Mouse (Mus musculus) lung, postnatal 14 days (tissue): ENCODE results near the gene Tmem255b.
A peak's percentile ranks its signal among the peaks of the same experiment; 100 is the strongest.

Source experiments
- DNase-seq: peaks from one replicate; pipeline ENCODE4 v3.0.0; 2021

Tmem255b gene

DNA sequence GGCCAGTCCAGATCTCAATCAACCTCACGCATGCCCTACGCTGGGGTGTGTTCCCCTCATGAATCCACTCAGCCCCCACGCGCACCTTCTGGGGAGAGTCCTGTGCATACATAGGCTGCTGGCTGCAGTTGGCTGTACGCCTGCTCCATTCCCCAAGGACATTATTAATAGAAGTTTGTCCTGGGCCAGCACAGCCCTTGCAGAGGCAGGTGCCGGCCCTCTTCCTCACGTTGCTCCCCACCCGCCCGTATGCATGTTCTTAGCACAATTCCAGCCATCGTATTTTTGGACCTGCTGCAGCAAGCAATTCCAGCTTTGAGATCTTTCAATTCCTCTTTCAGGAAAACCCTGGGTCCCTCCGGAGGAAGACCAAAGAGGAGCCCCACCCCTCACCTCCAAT is 58.0 kb downstream of the Tmem255b start:
- DNase-seq: peak; percentile 52

GRCm38 (mm10) chr8:13493858-13494631 is 59.1 kb downstream of the Tmem255b start, which contains the start of gene Gas6:
Gas6 (minus strand) TSS chr8:13494490.
- DNase-seq: peak; percentile 71

GRCm38 (mm10) chr8:13501221-13501620 is 66.2 kb downstream of the Tmem255b start:
- no peak for DNase-seq

GRCm38 (mm10) chr8:13503936-13504606 is 69.1 kb downstream of the Tmem255b start:
- DNase-seq: no peak

DNA sequence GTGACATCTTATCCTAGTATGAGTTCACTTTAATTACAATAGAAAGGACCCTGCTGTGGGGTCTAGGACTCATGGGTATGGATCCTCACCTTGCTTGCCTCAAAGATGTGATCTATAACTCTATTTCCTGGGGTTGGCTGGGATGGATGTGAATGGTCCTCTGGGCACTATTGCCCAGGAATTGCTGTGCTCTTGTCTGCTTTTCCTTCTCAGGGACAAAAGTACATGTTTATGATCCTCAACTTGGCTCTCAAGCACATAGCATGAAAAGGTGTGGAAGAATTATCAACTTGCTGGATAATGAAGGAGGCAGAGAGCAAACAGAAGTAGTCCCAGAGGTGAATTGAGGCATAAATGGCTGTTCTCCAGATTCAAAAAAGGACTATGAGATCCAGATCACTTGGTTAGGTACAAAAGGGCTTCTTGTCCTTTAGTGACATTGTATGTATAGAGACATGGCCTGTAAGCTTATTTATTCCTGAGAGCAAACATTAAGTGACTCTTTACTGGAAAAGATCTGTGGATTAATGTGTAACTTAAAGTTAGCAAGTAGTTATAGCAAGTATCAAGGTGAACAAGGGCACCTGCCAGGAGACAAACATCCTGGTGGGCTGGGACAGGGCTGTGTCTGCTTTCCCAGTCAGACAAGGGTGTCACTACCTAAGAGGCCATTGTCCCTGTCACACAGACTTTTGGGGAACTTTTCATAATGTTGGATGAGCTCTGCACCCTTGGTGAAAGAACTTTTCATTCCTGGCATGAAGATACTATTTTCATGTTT is 70.1 kb downstream of the Tmem255b start:
- DNase-seq: no peak

DNA sequence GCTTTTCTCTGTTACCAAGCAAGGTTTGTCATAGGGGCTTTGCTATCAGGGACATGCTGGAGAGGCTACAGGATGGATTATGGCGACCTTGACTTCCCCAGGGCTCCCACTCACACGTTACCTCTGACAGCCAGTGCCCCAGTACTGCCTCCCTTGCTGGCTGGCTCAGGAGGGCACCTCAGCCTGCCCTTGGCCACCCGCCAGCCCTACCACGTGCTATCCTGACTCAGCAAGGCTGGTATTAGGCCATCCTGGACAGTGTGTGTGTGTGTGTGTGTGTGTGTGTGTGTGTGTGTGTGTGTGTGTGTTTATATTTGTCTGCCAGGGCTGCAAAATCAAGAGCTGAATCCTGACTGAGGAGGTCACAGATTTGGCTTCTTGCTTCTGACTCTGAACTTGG is 71.9 kb downstream of the Tmem255b start:
- DNase-seq: peak; percentile 81

DNA sequence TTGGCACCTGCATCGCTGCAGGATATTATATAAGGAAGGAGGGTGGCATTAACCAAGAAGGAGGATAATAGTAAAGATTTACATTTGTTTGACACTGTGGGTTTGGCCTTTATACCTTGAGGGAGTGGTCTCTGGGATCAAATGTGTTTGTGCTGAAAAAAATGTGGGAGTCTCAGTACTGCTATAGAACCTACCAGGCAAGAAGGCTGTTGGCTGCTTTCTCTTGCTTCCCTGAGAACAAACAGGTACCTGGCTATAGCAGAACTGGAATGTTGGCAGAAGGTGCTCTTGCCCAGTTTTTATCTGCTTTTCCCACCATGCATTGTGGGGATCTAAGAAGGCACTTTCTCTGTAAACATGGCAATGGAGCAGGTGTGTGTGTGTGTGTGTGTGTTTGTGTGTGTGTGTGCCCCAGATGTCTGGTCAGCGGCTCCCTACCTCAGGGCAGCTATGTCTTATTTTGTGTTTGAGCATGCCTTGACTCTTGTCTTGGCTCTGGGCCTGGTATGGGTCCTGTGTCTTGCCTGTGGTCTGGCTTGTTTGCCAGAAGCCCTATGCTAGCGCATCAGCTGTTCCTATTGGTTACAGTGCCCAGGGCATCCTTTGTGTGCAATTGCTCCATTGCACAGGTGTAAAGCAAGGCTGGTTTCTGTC is 72.4 kb downstream of the Tmem255b start:
- DNase-seq: no peak

DNA sequence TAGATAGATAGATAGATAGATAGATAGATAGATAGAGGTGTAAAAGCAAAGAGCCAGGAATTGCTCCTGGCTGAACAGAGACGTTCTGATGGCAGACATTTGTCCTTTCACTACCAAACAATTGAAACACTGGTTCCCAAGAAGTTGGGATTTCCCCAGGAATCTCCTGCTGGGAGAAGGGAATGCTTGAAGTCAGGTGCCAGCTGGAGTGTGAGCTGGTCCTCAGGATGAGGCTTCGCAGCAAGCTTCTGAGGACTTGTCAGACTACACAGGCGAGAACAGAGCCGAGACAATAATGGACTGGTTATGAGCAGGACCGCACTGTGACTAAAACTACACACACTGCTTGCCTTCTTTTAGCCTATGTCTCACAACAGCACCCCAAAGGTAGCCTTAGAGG is 77.0 kb downstream of the Tmem255b start:
- DNase-seq: no peak

GRCm38 (mm10) chr8:13512677-13513076 is 77.7 kb downstream of the Tmem255b start:
- no peak for DNase-seq

GRCm38 (mm10) chr8:13513556-13514370 is 78.8 kb downstream of the Tmem255b start:
- no peak for DNase-seq

GRCm38 (mm10) chr8:13516011-13516442 is 81.0 kb downstream of the Tmem255b start:
- DNase-seq: peak; percentile 75

GRCm38 (mm10) chr8:13516728-13517127 is 81.7 kb downstream of the Tmem255b start:
- DNase-seq: no peak

- no peak for DNase-seq
These were observed 82.3 kb downstream of the Tmem255b start for GRCm38 (mm10) chr8:13517284-13517781.
